Mouse (Mus musculus) testis, adult 2 months (tissue): ENCODE data around the gene Olfr541.

Experiments used
- CTCF ChIP-seq: fragments of 200-500 bp; IDR thresholded peaks from 2 replicates; pipeline ENCODE4 v1.5.1; 2012; ENCODE audit warnings: low read depth, mild to moderate bottlenecking, inconsistent platforms, low read length, moderate library complexity; ENCODE audit not compliant: control insufficient read depth, insufficient read depth, insufficient replicate concordance
- POLR2A ChIP-seq: fragments of 200-500 bp; IDR thresholded peaks from 2 replicates; pipeline ENCODE4 v1.6.1; 2012; ENCODE audit warnings: low read depth, mild to moderate bottlenecking, inconsistent platforms, low read length, moderate library complexity; ENCODE audit not compliant: control insufficient read depth

DNA sequence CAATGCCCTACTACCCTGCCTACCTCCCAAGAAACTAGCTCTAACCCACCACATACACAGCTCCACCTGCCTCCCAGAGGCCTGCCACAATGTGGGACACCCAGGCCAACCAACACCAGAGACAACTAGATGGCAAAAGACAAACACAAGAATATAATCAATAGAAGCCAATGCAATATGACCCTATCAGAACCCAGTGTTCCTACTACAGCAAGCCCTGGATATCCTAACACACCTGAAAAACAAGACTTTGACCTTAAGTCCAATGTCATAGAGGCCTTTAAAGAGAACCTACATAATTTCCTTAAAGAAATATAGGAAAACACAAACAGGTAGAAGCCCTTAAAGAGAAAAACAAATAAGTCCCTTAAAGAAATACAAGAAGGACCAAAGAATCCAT is 28.5 kb downstream of the Olfr541 start:
- no peak for TF ChIP-seq CTCF
- TF ChIP-seq POLR2A, result no peak
